Mouse (Mus musculus) embryonic facial prominence, embryonic 14.5 days (tissue): Measurements from ENCODE around the gene Nkiras2. TPM values are rescaled to one million over a fixed set of nuclear protein-coding genes. Genes with fewer than 3 reads are reported as not detected.

Experiments used
- ATAC-seq: fragments of 200-750 bp; cut with Nextera tagmentation; 2 replicates; pipeline ENCODE4 v1.8.0; 2017; ENCODE audit warnings: low read depth, moderate number of reproducible peaks, moderate TSS enrichment
- DNase-seq: peaks from one replicate; pipeline ENCODE4 v3.0.0-alpha.2; 2015; ENCODE audit warnings: low spot score
- H3K27ac ChIP-seq: fragments of 300-500 bp; sonication (generic); replicated peaks from 2 replicates; pipeline ENCODE4 v1.5.1; 2014; ENCODE audit warnings: low read depth, mild to moderate bottlenecking, low read length, moderate library complexity
- H3K27me3 ChIP-seq: fragments of 300-500 bp; sonication (generic); replicated peaks from 2 replicates; pipeline ENCODE4 v1.6.1; 2014; ENCODE audit warnings: low read length; ENCODE audit not compliant: control insufficient read depth, insufficient read depth
- H3K36me3 ChIP-seq: fragments of 300-500 bp; sonication (generic); 2 replicates; pipeline ENCODE4 v1.6.1; 2014; ENCODE audit warnings: low read length, mixed read lengths; ENCODE audit not compliant: control insufficient read depth, insufficient read depth
- H3K4me1 ChIP-seq: fragments of 300-500 bp; sonication (generic); 2 replicates; pipeline ENCODE4 v1.6.1; 2014; ENCODE audit warnings: antibody characterized with exemption, low read length; ENCODE audit not compliant: control insufficient read depth, insufficient read depth
- H3K4me2 ChIP-seq: fragments of 300-500 bp; sonication (generic); 2 replicates; pipeline ENCODE4 v1.6.1; 2014; ENCODE audit warnings: low read depth, mild to moderate bottlenecking, low read length, moderate library complexity, mixed read lengths
- H3K4me3 ChIP-seq: fragments of 300-500 bp; sonication (generic); 2 replicates; pipeline ENCODE4 v1.5.1; 2014; ENCODE audit warnings: low read depth, mild to moderate bottlenecking, low read length
- H3K9ac ChIP-seq: fragments of 300-500 bp; sonication (generic); 2 replicates; pipeline ENCODE4 v1.6.1; 2014; ENCODE audit warnings: low read depth, mild to moderate bottlenecking, low read length, moderate library complexity, mixed read lengths
- H3K9me3 ChIP-seq: fragments of 300-500 bp; sonication (generic); 2 replicates; pipeline ENCODE4 v1.6.1; 2016; ENCODE audit warnings: low read length; ENCODE audit not compliant: control insufficient read depth
- WGBS: fragments of 180-500 bp; shearing (Covaris S2); extraction: QIAGEN DNeasy Blood & Tissue Kit; methylation state at CpG from one replicate; pipeline ENCODE4 v1.1.7; 2014; 5-methylcytosine and 5-hydroxymethylcytosine counted together
- polyA plus RNA-seq: library from polyadenylated mRNA; unstranded; fragments of >200 nt; fragmentation: Nextera tagmentation; extraction: Ambion mirVana; gene quantifications from 2 replicates; pipeline ENCODE4 v1.2.1, GENCODE M21; 2014

Gene Nkiras2
- polyA plus RNA-seq, 1 experiment from 2014 or later, result 67.1 TPM

- Histone ChIP-seq H3K9me3 (no peaks in the 10 kb centered on the region), H3K4me1 (no peaks in the 10 kb centered on the region), H3K4me3 (no peak overlapping the region), H3K9ac (no peak overlapping the region), H3K27me3 (no peaks in the 10 kb centered on the region), H3K4me2 (no peak overlapping the region), H3K27ac (no peak overlapping the region), H3K36me3 (peaks cover 100% of the 10 kb centered on the region)
- DNase-seq (no peak), ATAC-seq (no peak)
- 92% methylated on average over 2 of the region's 2 CpGs for WGBS
Measured at GRCm38 (mm10) chr11:100588462-100588861, 30.6 kb upstream of the Nkiras2 start.

GRCm38 (mm10) chr11:100592346-100593046 is 26.5 kb upstream of the Nkiras2 start:
- H3K4me1 ChIP-seq, result no peaks in the 10 kb centered on the region
- no peak overlapping the region for H3K27ac ChIP-seq
- DNase-seq (no peak), ATAC-seq (no peak)
- H3K9me3 ChIP-seq, result no peaks in the 10 kb centered on the region
- H3K4me3 ChIP-seq, result no peak overlapping the region
- H3K4me2 ChIP-seq, result no peak overlapping the region
- H3K36me3 ChIP-seq, result peaks cover 100% of the 10 kb centered on the region
- 87% methylated on average over 11 of the region's 11 CpGs for WGBS
- H3K27me3 ChIP-seq, result no peaks in the 10 kb centered on the region
- H3K9ac ChIP-seq, result no peak overlapping the region

GRCm38 (mm10) chr11:100594608-100595007 is 24.4 kb upstream of the Nkiras2 start:
- Histone ChIP-seq H3K4me1 (no peaks in the 10 kb centered on the region), H3K27me3 (no peaks in the 10 kb centered on the region), H3K9ac (no peak overlapping the region), H3K9me3 (no peaks in the 10 kb centered on the region), H3K27ac (no peak overlapping the region), H3K36me3 (peaks cover 100% of the 10 kb centered on the region), H3K4me2 (no peak overlapping the region), H3K4me3 (no peak overlapping the region)
- ATAC-seq, result no peak
- DNase-seq, result no peak
- 84% methylated on average over 7 of the region's 7 CpGs for WGBS

- Histone ChIP-seq H3K9me3 (no peaks in the 10 kb centered on the region), H3K27ac (no peak overlapping the region), H3K36me3 (peaks cover 100% of the 10 kb centered on the region), H3K4me1 (no peaks in the 10 kb centered on the region), H3K4me3 (no peak overlapping the region), H3K4me2 (no peak overlapping the region), H3K27me3 (no peaks in the 10 kb centered on the region), H3K9ac (no peak overlapping the region)
- ATAC-seq, result no peak
- WGBS, result 77% methylated on average over 4 of the region's 4 CpGs
- DNase-seq, result no peak
Measured at GRCm38 (mm10) chr11:100595533-100595932, 23.5 kb upstream of the Nkiras2 start.

- no peaks in the 10 kb centered on the region for H3K27me3 ChIP-seq
- ATAC-seq (no peak), DNase-seq (no peak)
- no peaks in the 10 kb centered on the region for H3K4me1 ChIP-seq
- peaks cover 95% of the 10 kb centered on the region for H3K36me3 ChIP-seq
- H3K9ac ChIP-seq, result no peak overlapping the region
- no peaks in the 10 kb centered on the region for H3K9me3 ChIP-seq
- no peak overlapping the region for H3K27ac ChIP-seq
- H3K4me2 ChIP-seq, result no peak overlapping the region
- H3K4me3 ChIP-seq, result no peak overlapping the region
- 89% methylated on average over 4 of the region's 4 CpGs for WGBS
Measured at GRCm38 (mm10) chr11:100598074-100598473, 21.0 kb upstream of the Nkiras2 start.

GRCm38 (mm10) chr11:100601372-100601771 is 17.7 kb upstream of the Nkiras2 start:
- peaks cover 69% of the 10 kb centered on the region for H3K36me3 ChIP-seq

GRCm38 (mm10) chr11:100603155-100603554 is 15.9 kb upstream of the Nkiras2 start:
- DNase-seq, result no peak
- no peaks in the 10 kb centered on the region for H3K4me1 ChIP-seq
- H3K9me3 ChIP-seq, result no peaks in the 10 kb centered on the region
- no peak overlapping the region for H3K27ac ChIP-seq
- H3K4me2 ChIP-seq, result no peak overlapping the region
- peaks cover 55% of the 10 kb centered on the region for H3K36me3 ChIP-seq
- no peak for ATAC-seq
- no peak overlapping the region for H3K9ac ChIP-seq
- WGBS, result 93% methylated on average over 9 of the region's 9 CpGs
- no peaks in the 10 kb centered on the region for H3K27me3 ChIP-seq
- no peak overlapping the region for H3K4me3 ChIP-seq

More at GRCm38 (mm10) chr11:100601372-100601771, 17.7 kb upstream of the Nkiras2 start:
- H3K9ac ChIP-seq, result no peak overlapping the region
- no peak for ATAC-seq
- WGBS, result 95% methylated on average over 3 of the region's 3 CpGs
- no peaks in the 10 kb centered on the region for H3K27me3 ChIP-seq
- no peak overlapping the region for H3K4me3 ChIP-seq
- no peak for DNase-seq
- H3K9me3 ChIP-seq, result no peaks in the 10 kb centered on the region
- no peak overlapping the region for H3K4me2 ChIP-seq
- no peak overlapping the region for H3K27ac ChIP-seq
- H3K4me1 ChIP-seq, result no peaks in the 10 kb centered on the region

GRCm38 (mm10) chr11:100603813-100604212 is 15.2 kb upstream of the Nkiras2 start:
- 87% methylated on average over 8 of the region's 8 CpGs for WGBS
- no peak overlapping the region for H3K27ac ChIP-seq
- no peak for DNase-seq

More at GRCm38 (mm10) chr11:100603813-100604212, 15.2 kb upstream of the Nkiras2 start:
- H3K9me3 ChIP-seq, result no peaks in the 10 kb centered on the region
- H3K36me3 ChIP-seq, result peaks cover 48% of the 10 kb centered on the region
- ATAC-seq, result no peak
- no peaks in the 10 kb centered on the region for H3K27me3 ChIP-seq
- H3K4me3 ChIP-seq, result no peak overlapping the region
- no peak overlapping the region for H3K9ac ChIP-seq
- H3K4me2 ChIP-seq, result no peak overlapping the region
- no peaks in the 10 kb centered on the region for H3K4me1 ChIP-seq
